Mouse (Mus musculus): ENCODE data around the gene Hdac7.

DNA sequence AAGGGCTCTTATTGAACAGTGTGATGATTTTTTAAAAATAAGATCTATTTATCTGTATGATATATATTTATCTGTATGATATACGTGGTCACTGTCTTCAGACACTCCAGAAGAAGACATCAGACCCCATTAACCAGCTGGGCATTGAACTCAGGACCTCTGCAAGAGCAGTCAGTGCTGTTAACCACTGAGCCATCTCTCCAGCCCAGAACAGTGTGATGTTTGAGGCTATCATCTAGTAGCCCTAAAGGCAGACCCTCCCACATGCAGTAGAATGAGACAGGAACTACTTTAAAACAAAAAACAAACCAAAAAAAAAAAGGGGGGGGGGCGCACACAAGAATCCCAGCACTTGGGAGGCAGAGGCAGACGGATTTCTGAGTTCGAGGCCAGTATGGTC is 96.8 kb downstream of the Hdac7 start:
- TF ChIP-seq CTCF (IDR thresholded peaks at IDR 0.05; ENCODE audit: borderline replicate concordance, control insufficient read depth, extremely low read depth, insufficient read depth, low read length, poor library complexity) (no peak), POLR2A (IDR thresholded peaks at IDR 0.05; ENCODE audit: control insufficient read depth, extremely low read depth, insufficient read depth, low read length, poor library complexity) (no peak)
